Mouse (Mus musculus): ENCODE data around the gene Gm49416.

- TF ChIP-seq CTCF (IDR thresholded peaks at IDR 0.05; ENCODE audit: extremely low read depth, insufficient read depth, insufficient read length, insufficient replicate concordance) (no peak), POLR2A (IDR thresholded peaks at IDR 0.05; ENCODE audit: low read depth, low read length) (no peak)
Measured at GRCm38 (mm10) chr19:8908531-8908930, 19.8 kb downstream of the Gm49416 start.

Measured in spleen, adult 2 months (tissue).